Mouse (Mus musculus) embryonic fibroblast, embryonic 13.5 days (primary cell): ENCODE data around the gene Wdfy1. TPM values are rescaled to one million over a fixed set of nuclear protein-coding genes. Genes with fewer than 3 reads are reported as not detected.

ENCODE experiments used
- H3K27ac ChIP-seq: 2 replicates; pipeline ENCODE4 v1.5.1; 2012; ENCODE audit warnings: low read length, control low read depth, inconsistent platforms; ENCODE audit not compliant: insufficient read depth
- H3K4me1 ChIP-seq: 2 replicates; pipeline ENCODE4 v1.6.1; 2011; ENCODE audit warnings: low read length; ENCODE audit not compliant: control insufficient read depth, insufficient read depth
- H3K4me3 ChIP-seq: 2 replicates; pipeline ENCODE4 v1.5.1; 2011; ENCODE audit warnings: mild to moderate bottlenecking, control low read depth, low read length; ENCODE audit not compliant: insufficient read depth
- CTCF ChIP-seq: IDR thresholded peaks from 2 replicates; pipeline ENCODE4 v1.5.1; 2011; ENCODE audit warnings: mild to moderate bottlenecking, control low read depth, low read length, moderate library complexity, borderline replicate concordance; ENCODE audit not compliant: insufficient read depth
- POLR2A ChIP-seq: IDR thresholded peaks from 2 replicates; pipeline ENCODE4 v1.6.1; 2011; ENCODE audit warnings: low read depth, mild to moderate bottlenecking, control low read depth, low read length, moderate library complexity
- polyA plus RNA-seq: library from polyadenylated mRNA; stranded (reverse); fragments of >200 nt; gene quantifications from 2 replicates; pipeline ENCODE4 v1.2.4, GENCODE M21; 2011; ENCODE audit warnings: low read depth; ENCODE audit not compliant: missing spikeins, insufficient read length

Wdfy1 gene
- polyA plus RNA-seq, 1 experiment, result 76.3 TPM

GRCm38 (mm10) chr1:79703520-79703919 is 72.4 kb downstream of the Wdfy1 start:
- TF ChIP-seq POLR2A, result no peak
- TF ChIP-seq CTCF, result no peak
- 0 out of 2 replicates have a peak overlapping the region, but pooled peaks have one; percentile 43 for H3K27ac ChIP-seq
- no peak overlapping the region for H3K4me3 ChIP-seq
- H3K4me1 ChIP-seq, result peaks cover 5% of the 10 kb centered on the region

DNA sequence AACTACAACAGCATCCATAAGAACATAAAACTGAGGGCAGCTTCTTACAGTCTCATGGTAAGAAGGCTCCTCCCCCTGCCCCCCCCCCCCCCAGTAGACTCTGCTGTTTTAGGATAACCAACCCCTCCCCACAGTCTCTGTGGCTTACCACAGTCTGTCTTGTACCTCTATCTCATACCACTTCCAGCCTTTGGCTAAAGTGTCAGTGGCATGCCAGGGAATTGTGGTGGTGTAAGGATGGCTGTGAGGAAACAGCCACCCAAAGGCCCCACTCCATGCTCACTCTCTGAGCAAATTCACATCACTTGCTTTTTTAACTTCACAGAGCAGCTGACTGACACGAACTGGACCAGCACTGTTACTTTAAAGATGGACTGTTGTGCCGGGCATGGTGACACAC is 77.4 kb downstream of the Wdfy1 start:
- no peak for TF ChIP-seq POLR2A
- TF ChIP-seq CTCF, result no peak
- Histone ChIP-seq H3K4me3 (no peak overlapping the region), H3K27ac (peak overlapping the region; percentile 33; the same call in 1 of the 2 replicates), H3K4me1 (peaks cover 12% of the 10 kb centered on the region)

DNA sequence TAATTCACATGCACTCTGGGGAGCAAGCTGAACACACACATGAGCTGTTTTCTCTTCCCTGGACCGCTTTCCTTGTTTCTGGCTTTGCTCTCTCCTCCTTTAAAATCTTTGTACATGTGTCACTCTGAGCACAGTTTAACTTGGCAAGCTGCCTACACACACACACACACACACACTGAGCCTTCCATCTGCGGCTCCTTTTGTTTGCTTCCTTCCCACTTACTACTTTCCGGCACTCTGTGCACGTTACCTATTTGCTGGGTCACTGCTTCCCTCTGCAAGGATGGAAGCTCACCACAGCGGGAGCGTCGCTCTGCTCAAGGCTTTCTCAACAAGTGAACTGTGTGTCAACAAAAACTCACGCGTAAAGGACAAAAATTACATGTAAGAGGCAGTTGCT is 78.6 kb downstream of the Wdfy1 start:
- no peak for TF ChIP-seq POLR2A
- no peak for TF ChIP-seq CTCF
- Histone ChIP-seq H3K27ac (peak overlapping the region; percentile 33; the same call in 1 of the 2 replicates), H3K4me3 (no peak overlapping the region)

GRCm38 (mm10) chr1:79696933-79697332 is 79.0 kb downstream of the Wdfy1 start:
- TF ChIP-seq CTCF (no peak), POLR2A (no peak)
- H3K27ac ChIP-seq, result 0 out of 2 replicates have a peak overlapping the region, but pooled peaks have one; percentile 7

More for the DNA sequence above, 78.6 kb downstream of the Wdfy1 start:
- peaks cover 12% of the 10 kb centered on the region for H3K4me1 ChIP-seq

GRCm38 (mm10) chr1:79692482-79692881 is 83.5 kb downstream of the Wdfy1 start:
- H3K4me3 ChIP-seq, result no peak overlapping the region
- no peak for TF ChIP-seq CTCF
- TF ChIP-seq POLR2A, result no peak
- no peak overlapping the region for H3K27ac ChIP-seq
- H3K4me1 ChIP-seq, result peaks cover under 1% of the 10 kb centered on the region; the same call in 1 of the 2 replicates

More at GRCm38 (mm10) chr1:79696933-79697332, 79.0 kb downstream of the Wdfy1 start:
- Histone ChIP-seq H3K4me3 (no peak overlapping the region), H3K4me1 (peaks cover 12% of the 10 kb centered on the region)

- no peak for TF ChIP-seq CTCF
- no peak for TF ChIP-seq POLR2A
These were observed 88.7 kb downstream of the Wdfy1 start for GRCm38 (mm10) chr1:79687254-79687653.

GRCm38 (mm10) chr1:79684027-79684426 is 91.9 kb downstream of the Wdfy1 start:
- no peak overlapping the region for H3K4me3 ChIP-seq
- H3K4me1 ChIP-seq, result no peaks in the 10 kb centered on the region
- H3K27ac ChIP-seq, result no peak overlapping the region
- TF ChIP-seq CTCF, result no peak
- TF ChIP-seq POLR2A, result no peak

More at GRCm38 (mm10) chr1:79687254-79687653, 88.7 kb downstream of the Wdfy1 start:
- H3K27ac ChIP-seq, result no peak overlapping the region
- H3K4me1 ChIP-seq, result no peaks in the 10 kb centered on the region
- no peak overlapping the region for H3K4me3 ChIP-seq

DNA sequence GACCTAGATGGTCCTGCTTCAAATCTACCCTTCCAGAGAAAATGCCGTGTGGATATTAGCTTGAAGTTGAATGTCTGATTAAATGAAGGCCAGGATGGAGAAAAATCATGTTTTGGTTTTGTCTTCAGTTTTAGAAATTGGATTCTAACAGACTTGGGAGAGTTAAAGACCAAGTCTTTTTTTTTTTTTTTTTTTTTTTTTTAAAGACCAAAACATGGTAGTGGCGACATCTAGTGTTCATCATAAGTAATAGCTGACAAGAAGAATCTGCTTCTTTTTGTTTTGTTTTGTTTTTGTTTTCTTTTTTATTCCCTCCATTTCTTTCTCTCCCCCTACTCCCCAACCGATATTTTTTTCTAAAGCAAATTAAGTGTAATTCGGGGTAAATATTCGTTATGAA is 93.0 kb downstream of the Wdfy1 start:
- Histone ChIP-seq H3K4me3 (no peak overlapping the region), H3K27ac (no peak overlapping the region), H3K4me1 (no peaks in the 10 kb centered on the region)
- TF ChIP-seq POLR2A (no peak), CTCF (no peak)

DNA sequence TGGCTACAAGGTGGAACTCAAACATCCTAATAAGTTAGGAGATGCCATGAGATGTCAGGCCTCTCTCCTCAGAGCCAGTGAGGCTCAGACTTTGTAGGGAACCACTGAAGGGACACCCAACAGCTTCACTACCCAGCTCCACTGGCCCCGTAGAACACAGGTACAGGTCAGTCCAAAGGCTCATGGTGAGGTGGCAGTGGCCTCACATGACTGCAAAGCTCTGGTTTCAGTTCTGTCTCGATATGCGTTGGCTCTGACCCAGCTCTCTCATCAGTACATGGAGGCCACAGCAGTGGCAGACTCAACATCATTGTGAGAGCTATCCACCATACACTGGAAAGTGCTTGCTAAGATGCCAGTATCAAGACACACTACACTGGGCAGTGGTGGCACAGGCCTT is 95.2 kb downstream of the Wdfy1 start:
- Histone ChIP-seq H3K27ac (no peak overlapping the region), H3K4me3 (no peak overlapping the region), H3K4me1 (no peaks in the 10 kb centered on the region)
- TF ChIP-seq CTCF, result no peak
- no peak for TF ChIP-seq POLR2A

DNA sequence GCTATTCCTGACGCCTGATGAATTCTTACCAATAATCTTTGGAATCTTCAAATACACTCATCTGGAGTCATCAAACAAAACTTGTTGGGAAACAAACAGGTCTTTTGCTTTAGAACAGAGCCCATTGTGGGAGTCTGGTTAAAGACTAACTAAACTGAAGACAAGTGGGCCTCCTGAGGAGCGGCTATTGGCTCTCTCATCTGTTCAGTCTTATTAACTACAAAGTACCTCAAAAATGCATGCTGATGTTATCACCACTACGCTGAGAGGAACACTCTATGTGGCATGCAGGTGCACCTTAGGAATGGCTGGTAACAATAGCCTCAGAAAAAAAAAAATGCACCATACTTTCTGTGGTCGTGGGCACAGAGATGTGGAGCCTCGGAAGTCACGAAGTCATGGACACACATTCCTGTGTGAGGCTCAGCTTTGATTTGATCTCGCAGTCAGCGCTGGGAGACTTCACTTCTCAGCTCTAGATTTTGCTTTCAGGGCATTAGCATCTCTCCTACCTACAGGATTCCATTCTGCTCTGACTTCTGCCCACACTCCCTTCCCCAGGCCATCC is 97.7 kb downstream of the Wdfy1 start:
- TF ChIP-seq POLR2A, result no peak
- TF ChIP-seq CTCF, result no peak

More for the DNA sequence above, 97.7 kb downstream of the Wdfy1 start:
- Histone ChIP-seq H3K27ac (no peak overlapping the region), H3K4me1 (no peaks in the 10 kb centered on the region), H3K4me3 (no peak overlapping the region)
